Mouse (Mus musculus) monocyte, adult 2 months (primary cell): Measurements from ENCODE around the gene Akr7a5.
A peak's percentile ranks its signal among the peaks of the same experiment; 100 is the strongest.

Experiments
- DNase-seq, 2 experiments: peaks; one replicate each; pipeline ENCODE4 v3.0.0; 2022; ENCODE audit warnings: low spot score in 2 of 2, low read depth in 1 of 2

Akr7a5 gene

GRCm38 (mm10) chr4:139351931-139352711 is 41.6 kb downstream of the Akr7a5 start, which contains the start of the genes Mrto4, Emc1 and Ubr4:
Gene Mrto4, minus strand, starts transcription at chr4:139352576.
Gene Emc1, plus strand, starts transcription at chr4:139352587.
Gene Ubr4, plus strand, starts transcription at chr4:139352609.
- peak; percentile 68 to 79 for DNase-seq

GRCm38 (mm10) chr4:139352832-139353231 is 42.3 kb downstream of the Akr7a5 start:
- DNase-seq = no peak

DNA sequence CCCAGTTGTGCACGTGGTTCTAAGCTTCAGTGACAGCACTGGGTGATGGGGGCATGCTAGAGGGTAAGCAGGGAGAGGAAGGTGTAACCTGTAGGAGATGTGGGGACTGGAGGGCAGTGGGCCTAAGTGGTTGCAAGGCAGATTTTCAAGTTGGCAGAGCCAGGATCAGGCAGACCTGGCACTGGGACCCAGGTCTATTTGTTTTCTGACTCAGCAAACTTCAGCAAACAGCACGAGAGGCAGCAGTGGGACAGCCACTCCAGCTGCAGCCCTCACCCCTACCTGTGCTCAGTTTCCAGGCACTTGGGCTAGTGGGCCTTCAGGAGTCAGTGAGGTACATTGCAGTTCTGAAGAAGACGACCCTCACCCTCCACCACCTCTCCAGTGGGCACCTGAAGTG is 46.7 kb downstream of the Akr7a5 start:
- DNase-seq = no peak

GRCm38 (mm10) chr4:139360761-139361548 is 50.4 kb downstream of the Akr7a5 start:
- DNase-seq = no peak

DNA sequence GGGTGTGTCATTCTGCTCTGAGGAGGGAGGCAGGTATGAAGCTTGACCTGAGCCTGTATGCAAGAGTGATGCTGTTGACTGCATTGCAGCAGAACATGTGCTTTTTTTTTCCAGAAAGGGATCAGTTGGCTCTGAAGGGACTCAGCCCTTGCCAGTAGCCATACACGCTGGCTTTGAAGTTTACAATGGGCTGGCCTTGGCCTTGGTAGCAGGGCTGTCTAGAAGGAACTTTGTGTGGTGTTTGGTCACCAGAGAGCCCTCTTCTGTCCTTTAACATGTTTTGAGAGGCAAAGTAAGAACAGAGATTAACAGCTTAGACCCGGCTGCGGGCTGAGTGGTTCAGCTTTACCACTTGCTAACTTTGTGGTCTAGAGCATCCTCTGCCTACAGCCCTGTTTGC is 56.8 kb downstream of the Akr7a5 start:
- no peak for DNase-seq
